Mouse (Mus musculus) thymus, adult 2 months (tissue): ENCODE measurements around the gene Tex52.

ENCODE experiments used
- CTCF ChIP-seq: fragments of 200-500 bp; IDR thresholded peaks from 2 replicates; pipeline ENCODE4 v1.5.1; 2012; ENCODE audit warnings: mild to moderate bottlenecking, control low read depth, low read length, moderate library complexity, borderline replicate concordance; ENCODE audit not compliant: control insufficient read depth, poor library complexity, insufficient read depth; ENCODE audit errors: extremely low read depth
- POLR2A ChIP-seq: fragments of 200-500 bp; IDR thresholded peaks from 2 replicates; pipeline ENCODE4 v1.6.1; 2012; ENCODE audit warnings: mild to moderate bottlenecking, low read length, control low read depth, moderate library complexity; ENCODE audit not compliant: control insufficient read depth, poor library complexity, insufficient read depth; ENCODE audit errors: extremely low read depth

- TF ChIP-seq CTCF (peak; percentile 37; the same call in 1 of the 2 replicates), POLR2A (no peak)
These were observed 40.7 kb upstream of the Tex52 start for GRCm38 (mm10) chr6:128334397-128335124.
